Mouse (Mus musculus): ENCODE results near the gene Mfsd1. TPM values are rescaled to one million over a fixed set of nuclear protein-coding genes. Genes with fewer than 3 reads are reported as not detected.
A peak's percentile ranks its signal among the peaks of the same experiment; 100 is the strongest.

Mfsd1 gene
- 59.6 and 61.3 TPM in 2 replicates for polyA plus RNA-seq (2016; fragmentation: Nextera tagmentation; extraction: Ambion mirVana)

DNA sequence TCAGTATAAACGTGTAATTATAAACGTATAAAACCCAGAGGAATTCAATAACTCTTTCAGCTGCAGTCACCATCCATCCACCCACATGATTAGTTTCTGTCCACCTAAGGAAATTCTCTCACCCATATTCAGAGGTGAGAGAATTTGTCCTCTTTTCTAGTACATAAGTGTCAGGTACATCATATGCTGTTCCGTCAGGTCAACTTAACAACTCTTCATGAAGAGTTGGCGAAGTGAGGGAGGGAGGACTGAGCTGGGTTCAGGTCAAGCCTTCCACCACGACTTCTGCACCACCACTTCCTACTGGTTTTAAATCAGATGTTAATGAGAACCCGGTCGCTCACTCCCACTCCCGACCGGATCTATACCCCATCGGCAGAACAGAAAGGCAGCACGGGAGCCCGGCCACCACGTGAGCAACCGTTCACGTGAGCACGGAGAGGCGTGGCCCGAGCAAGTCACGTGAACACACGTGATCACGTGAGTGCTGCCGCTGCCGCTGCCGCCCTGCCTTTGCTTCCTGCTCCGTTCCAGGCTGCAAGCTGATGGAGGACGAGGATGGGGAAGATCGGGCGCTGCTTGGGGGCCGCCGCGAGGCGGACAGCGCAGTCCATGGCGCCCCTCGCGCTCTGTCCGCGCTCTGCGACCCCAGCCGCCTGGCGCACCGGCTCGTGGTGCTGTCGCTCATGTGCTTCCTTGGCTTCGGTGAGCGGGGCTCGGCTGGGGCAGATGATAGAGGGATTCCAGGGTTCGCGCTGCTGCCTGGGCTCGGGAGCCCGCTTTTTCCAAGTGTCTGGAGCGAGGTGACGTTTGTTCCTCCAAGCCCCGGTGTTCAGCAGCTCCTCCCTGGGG lies at the start of gene Mfsd1:
TSS of gene Mfsd1 (plus strand) at position 469 of the 852 bp plus-strand sequence.
- H3K27ac ChIP-seq (replicated peaks) = peak within 1 kb of the TSS; percentile 83
- H3K36me3 ChIP-seq (replicated peaks) = peaks cover 23% of the 10 kb centered on the region
- no peaks in the 10 kb centered on the region; the same call in 1 of the 2 replicates for H3K27me3 ChIP-seq (replicated peaks; ENCODE audit: low read depth, poor library complexity, severe bottlenecking)
- WGBS = 4% methylated on average over 54 of the region's 54 CpGs
- H3K9me3 ChIP-seq = no peaks in the 10 kb centered on the region
- H3K4me3 ChIP-seq = peak within 1 kb of the TSS; percentile 95
- peak; percentile 96 for DNase-seq (ENCODE audit: low spot score)
- H3K4me1 ChIP-seq = peaks cover 15% of the 10 kb centered on the region

GRCm38 (mm10) chr3:67543630-67544029 lies 38.9 kb upstream of the Mfsd1 start:
- Histone ChIP-seq H3K4me1 (no peaks in the 10 kb centered on the region), H3K27me3 (replicated peaks; ENCODE audit: low read depth, poor library complexity, severe bottlenecking) (no peaks in the 10 kb centered on the region), H3K36me3 (replicated peaks) (no peaks in the 10 kb centered on the region), H3K9me3 (no peaks in the 10 kb centered on the region), H3K4me3 (no peak overlapping the region), H3K27ac (replicated peaks) (no peak overlapping the region)
- DNase-seq (ENCODE audit: low spot score) = no peak
- 72% methylated on average over 8 of the region's 8 CpGs for WGBS

- 85% methylated on average over 3 of the region's 3 CpGs for WGBS
- no peak for DNase-seq (ENCODE audit: low spot score)
- Histone ChIP-seq H3K27ac (replicated peaks) (no peak overlapping the region), H3K27me3 (replicated peaks; ENCODE audit: low read depth, poor library complexity, severe bottlenecking) (no peaks in the 10 kb centered on the region), H3K4me1 (no peaks in the 10 kb centered on the region), H3K4me3 (no peak overlapping the region), H3K9me3 (no peaks in the 10 kb centered on the region), H3K36me3 (replicated peaks) (no peaks in the 10 kb centered on the region)
These were observed 31.3 kb upstream of the Mfsd1 start for GRCm38 (mm10) chr3:67551193-67551592.

DNA sequence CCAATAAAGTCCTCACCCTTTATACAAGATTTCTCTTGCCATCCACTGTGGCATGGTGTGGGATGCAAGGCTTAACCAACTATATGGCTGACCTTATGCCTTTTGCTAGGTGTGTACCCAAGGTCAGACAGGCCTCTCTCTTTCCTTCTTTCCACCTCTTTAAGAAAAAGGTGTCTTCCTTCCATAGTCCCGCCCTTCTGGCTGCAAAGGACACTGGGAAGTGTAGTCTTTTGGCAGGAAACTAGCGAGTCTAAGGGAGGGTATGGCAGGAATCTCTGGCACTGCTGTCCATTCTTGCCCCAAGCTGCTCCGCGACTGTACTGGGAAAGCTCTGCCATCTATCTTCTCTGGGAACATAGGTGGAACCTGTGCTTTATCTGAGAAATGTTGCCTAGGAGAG lies 29.3 kb upstream of the Mfsd1 start:
- no peaks in the 10 kb centered on the region for H3K9me3 ChIP-seq
- 49% methylated on average over 4 of the region's 4 CpGs for WGBS
- H3K36me3 ChIP-seq (replicated peaks) = no peaks in the 10 kb centered on the region
- no peak overlapping the region for H3K4me3 ChIP-seq
- DNase-seq (ENCODE audit: low spot score) = no peak
- no peaks in the 10 kb centered on the region for H3K27me3 ChIP-seq (replicated peaks; ENCODE audit: low read depth, poor library complexity, severe bottlenecking)
- H3K4me1 ChIP-seq = peaks cover 4% of the 10 kb centered on the region; the same call in 1 of the 2 replicates
- H3K27ac ChIP-seq (replicated peaks) = no peak overlapping the region

GRCm38 (mm10) chr3:67553927-67554448 lies 28.6 kb upstream of the Mfsd1 start:
- Histone ChIP-seq H3K36me3 (replicated peaks) (no peaks in the 10 kb centered on the region), H3K9me3 (no peaks in the 10 kb centered on the region), H3K27me3 (replicated peaks; ENCODE audit: low read depth, poor library complexity, severe bottlenecking) (no peaks in the 10 kb centered on the region), H3K27ac (replicated peaks) (no peak overlapping the region), H3K4me3 (no peak overlapping the region), H3K4me1 (peaks cover 4% of the 10 kb centered on the region; the same call in 1 of the 2 replicates)
- 86% methylated on average over 5 of the region's 5 CpGs for WGBS
- DNase-seq (ENCODE audit: low spot score) = no peak

- Histone ChIP-seq H3K27me3 (replicated peaks; ENCODE audit: low read depth, poor library complexity, severe bottlenecking) (no peaks in the 10 kb centered on the region), H3K4me1 (peaks cover 4% of the 10 kb centered on the region; the same call in 1 of the 2 replicates), H3K36me3 (replicated peaks) (no peaks in the 10 kb centered on the region), H3K27ac (replicated peaks) (no peak overlapping the region), H3K4me3 (no peak overlapping the region), H3K9me3 (no peaks in the 10 kb centered on the region)
- DNase-seq (ENCODE audit: low spot score) = no peak
- WGBS = 89% methylated on average over 5 of the region's 5 CpGs
These were observed 27.3 kb upstream of the Mfsd1 start for GRCm38 (mm10) chr3:67555211-67555610.

DNA sequence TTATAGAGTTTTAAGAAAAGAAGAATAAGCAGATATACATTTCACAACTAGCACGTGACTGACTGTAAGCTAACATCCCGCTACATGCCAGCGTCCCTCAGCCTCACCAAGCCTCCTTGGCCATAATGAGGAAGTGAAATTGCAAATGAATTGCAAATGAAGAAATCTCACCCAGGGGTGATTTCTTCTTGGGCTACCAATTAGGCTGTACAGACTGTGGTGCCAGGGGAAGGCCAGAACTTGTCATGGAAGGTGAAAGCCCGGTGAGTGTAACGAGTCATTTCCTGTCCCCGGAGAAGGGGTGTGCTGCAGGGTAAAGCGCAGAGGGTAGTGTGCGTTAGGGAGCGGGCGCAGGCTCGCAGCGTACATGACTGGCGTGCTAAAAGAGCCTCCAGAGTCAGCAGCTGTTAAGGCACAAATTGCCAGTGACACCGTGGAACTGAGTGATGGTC lies 25.3 kb upstream of the Mfsd1 start:
- no peak overlapping the region for H3K27ac ChIP-seq (replicated peaks)
- H3K4me3 ChIP-seq = no peak overlapping the region
- 59% methylated on average over 14 of the region's 14 CpGs for WGBS
- H3K36me3 ChIP-seq (replicated peaks) = no peaks in the 10 kb centered on the region
- DNase-seq (ENCODE audit: low spot score) = peak; percentile 11
- H3K9me3 ChIP-seq = no peaks in the 10 kb centered on the region
- H3K4me1 ChIP-seq = peaks cover 4% of the 10 kb centered on the region; the same call in 1 of the 2 replicates
- H3K27me3 ChIP-seq (replicated peaks; ENCODE audit: low read depth, poor library complexity, severe bottlenecking) = no peaks in the 10 kb centered on the region

DNA sequence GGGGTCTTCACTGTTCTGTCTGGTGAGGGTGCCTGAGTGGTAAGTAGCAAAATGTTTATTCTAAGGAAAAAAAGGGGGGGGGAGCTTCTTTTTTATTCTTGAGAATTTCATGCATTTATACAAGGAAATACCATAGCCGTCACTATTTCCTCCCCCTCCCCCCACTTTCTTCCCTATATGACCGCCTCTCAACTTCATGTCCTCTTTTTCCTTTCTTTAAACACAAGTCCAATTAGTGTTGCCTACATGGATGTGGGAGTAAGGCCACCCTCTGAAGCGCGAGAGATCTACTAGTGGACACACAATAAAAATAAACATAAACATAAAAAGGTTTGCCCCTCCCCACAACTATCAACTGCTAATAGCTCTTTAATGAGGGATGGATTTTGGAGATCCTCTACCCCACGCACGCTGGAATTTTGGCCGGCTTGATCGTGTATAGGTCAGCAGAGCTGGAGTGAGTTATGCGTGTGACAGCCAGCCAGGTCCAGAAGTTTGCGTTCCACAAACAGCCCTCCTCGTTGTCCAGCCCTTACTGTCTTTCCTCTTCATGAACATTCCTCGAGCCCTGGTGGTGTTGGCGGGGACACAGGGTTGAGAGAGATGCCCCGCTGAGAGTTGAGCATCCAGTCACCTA lies 24.7 kb upstream of the Mfsd1 start:
- Histone ChIP-seq H3K4me1 (peaks cover 4% of the 10 kb centered on the region; the same call in 1 of the 2 replicates), H3K36me3 (replicated peaks) (no peaks in the 10 kb centered on the region), H3K27ac (replicated peaks) (no peak overlapping the region), H3K9me3 (no peaks in the 10 kb centered on the region), H3K27me3 (replicated peaks; ENCODE audit: low read depth, poor library complexity, severe bottlenecking) (no peaks in the 10 kb centered on the region), H3K4me3 (no peak overlapping the region)
- no peak for DNase-seq (ENCODE audit: low spot score)
- WGBS = 86% methylated on average over 14 of the region's 14 CpGs

DNA sequence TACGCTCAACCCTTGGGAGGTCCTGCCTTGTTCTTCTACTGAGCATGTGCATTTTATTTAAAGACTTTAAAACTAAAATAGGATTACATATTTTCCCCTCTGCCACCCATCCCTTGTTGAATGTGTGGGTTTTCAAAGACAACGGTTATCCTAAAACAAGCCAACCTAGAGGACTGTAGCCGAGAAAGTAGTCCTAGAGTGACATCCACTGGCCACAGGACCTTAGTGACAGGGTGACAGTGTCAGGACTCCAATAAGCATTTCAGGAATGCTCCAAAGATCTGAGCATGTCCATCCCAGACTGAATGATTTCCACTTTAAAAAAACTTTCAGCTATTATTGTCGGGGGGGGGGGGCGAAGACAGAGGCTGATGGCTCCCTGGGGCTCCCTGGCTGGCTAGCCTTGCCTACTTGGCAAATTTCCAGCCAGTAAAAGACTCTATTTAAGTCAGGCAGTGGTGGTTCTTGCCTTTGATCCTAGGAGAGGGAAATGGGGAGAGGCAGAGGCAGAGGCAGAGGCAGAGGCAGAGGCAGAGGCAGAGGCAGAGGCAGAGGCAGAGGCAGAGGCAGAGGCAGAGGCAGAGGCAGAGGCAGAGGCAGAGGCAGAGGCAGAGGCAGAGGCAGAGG lies 17.7 kb upstream of the Mfsd1 start:
- Histone ChIP-seq H3K27me3 (replicated peaks; ENCODE audit: low read depth, poor library complexity, severe bottlenecking) (no peaks in the 10 kb centered on the region), H3K27ac (replicated peaks) (no peak overlapping the region), H3K4me1 (0 out of 2 replicates have a peak, but pooled peaks cover 3% of the 10 kb centered on the region), H3K9me3 (no peaks in the 10 kb centered on the region), H3K4me3 (no peak overlapping the region), H3K36me3 (replicated peaks) (no peaks in the 10 kb centered on the region)
- no peak for DNase-seq (ENCODE audit: low spot score)
- WGBS = 69% methylated on average over 5 of the region's 5 CpGs

DNA sequence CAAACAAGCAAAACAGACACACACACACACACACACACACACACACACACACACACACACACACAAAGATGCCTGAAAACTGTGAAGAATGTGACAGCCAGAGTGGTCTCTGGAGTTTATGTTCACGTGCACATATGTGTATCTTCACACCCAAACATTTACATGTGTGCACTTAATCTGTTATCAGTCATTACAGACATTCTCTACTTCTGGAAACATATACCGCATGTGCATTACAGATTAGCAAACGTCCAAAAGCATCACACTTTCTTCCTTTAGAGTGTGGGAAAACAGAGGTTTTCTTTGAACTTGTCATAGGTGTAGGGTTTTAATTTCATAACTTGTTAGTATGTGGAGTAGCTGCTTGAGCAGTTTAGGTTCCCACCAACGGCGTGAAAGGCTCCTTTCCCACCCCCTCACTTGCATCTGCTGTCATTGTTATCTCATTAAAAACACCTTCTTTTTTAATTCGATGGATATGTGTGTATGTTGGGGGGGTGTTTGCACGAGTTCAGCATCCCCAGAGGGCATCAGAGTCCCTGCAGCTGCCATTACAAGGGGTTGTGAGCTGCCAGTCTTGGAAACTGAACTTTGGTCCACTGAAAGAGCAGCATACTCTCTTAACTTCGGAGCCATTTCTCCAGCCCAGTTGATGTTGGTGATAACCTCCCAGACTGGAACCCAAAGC lies 16.9 kb upstream of the Mfsd1 start:
- Histone ChIP-seq H3K27me3 (replicated peaks; ENCODE audit: low read depth, poor library complexity, severe bottlenecking) (no peaks in the 10 kb centered on the region), H3K4me3 (no peak overlapping the region), H3K4me1 (0 out of 2 replicates have a peak, but pooled peaks cover 3% of the 10 kb centered on the region), H3K9me3 (no peaks in the 10 kb centered on the region), H3K27ac (replicated peaks) (no peak overlapping the region), H3K36me3 (replicated peaks) (no peaks in the 10 kb centered on the region)
- no peak for DNase-seq (ENCODE audit: low spot score)
- 76% methylated on average over 8 of the region's 8 CpGs for WGBS

GRCm38 (mm10) chr3:67568015-67568618 lies 14.4 kb upstream of the Mfsd1 start:
- 29% methylated on average over 17 of the region's 17 CpGs for WGBS
- no peaks in the 10 kb centered on the region for H3K27me3 ChIP-seq (replicated peaks; ENCODE audit: low read depth, poor library complexity, severe bottlenecking)
- no peak overlapping the region for H3K4me3 ChIP-seq
- H3K9me3 ChIP-seq = no peaks in the 10 kb centered on the region
- no peak overlapping the region for H3K27ac ChIP-seq (replicated peaks)
- H3K36me3 ChIP-seq (replicated peaks) = no peaks in the 10 kb centered on the region
- peak; percentile 74 for DNase-seq (ENCODE audit: low spot score)
- H3K4me1 ChIP-seq = 0 out of 2 replicates have a peak, but pooled peaks cover 3% of the 10 kb centered on the region

Data from embryonic facial prominence, embryonic 10.5 days (tissue).